Mouse (Mus musculus) stomach, embryonic 15.5 days (tissue): ENCODE measurements at regions not wholly inside any gene's neighbourhood (a gene's known extent, or its start where the extent isn't known, plus 50 kb on each side); places are given as distances from the start of the nearest gene placed in this dataset.
A peak's percentile ranks its signal among the peaks of the same experiment; 100 is the strongest.

Experiments
- ATAC-seq: fragments of 200-750 bp; cut with Nextera tagmentation; 2 replicates; pipeline ENCODE4 v1.8.0; 2017; ENCODE audit warnings: low read depth, moderate number of reproducible peaks, moderate TSS enrichment; ENCODE audit not compliant: insufficient read depth, low FRiP score
- H3K27ac ChIP-seq: fragments of 300-500 bp; sonication (generic); 2 replicates; pipeline ENCODE4 v1.5.1; 2015; ENCODE audit warnings: mild to moderate bottlenecking, inconsistent platforms
- H3K27me3 ChIP-seq: fragments of 300-500 bp; sonication (generic); replicated peaks from 2 replicates; pipeline ENCODE4 v1.6.1; 2015; ENCODE audit warnings: inconsistent platforms
- H3K36me3 ChIP-seq: fragments of 300-500 bp; sonication (generic); 2 replicates; pipeline ENCODE4 v1.6.1; 2015; ENCODE audit warnings: inconsistent platforms
- H3K4me1 ChIP-seq: fragments of 300-500 bp; sonication (generic); 2 replicates; pipeline ENCODE4 v1.6.1; 2015; ENCODE audit warnings: inconsistent platforms
- H3K4me2 ChIP-seq: fragments of 300-500 bp; sonication (generic); 2 replicates; pipeline ENCODE4 v1.6.1; 2015; ENCODE audit warnings: mild to moderate bottlenecking, inconsistent platforms
- H3K4me3 ChIP-seq: fragments of 300-500 bp; sonication (generic); replicated peaks from 2 replicates; pipeline ENCODE4 v1.5.1; 2015; ENCODE audit warnings: inconsistent platforms
- H3K9ac ChIP-seq: fragments of 300-500 bp; sonication (generic); 2 replicates; pipeline ENCODE4 v1.6.1; 2015; ENCODE audit warnings: inconsistent platforms
- H3K9me3 ChIP-seq: fragments of 300-500 bp; sonication (generic); 2 replicates; pipeline ENCODE4 v1.6.1; 2016; ENCODE audit warnings: inconsistent platforms
- WGBS: fragments of 180-500 bp; shearing (Covaris S2); methylation state at CpG from one replicate; pipeline ENCODE4 v1.1.7; 2015; 5-methylcytosine and 5-hydroxymethylcytosine counted together

DNA sequence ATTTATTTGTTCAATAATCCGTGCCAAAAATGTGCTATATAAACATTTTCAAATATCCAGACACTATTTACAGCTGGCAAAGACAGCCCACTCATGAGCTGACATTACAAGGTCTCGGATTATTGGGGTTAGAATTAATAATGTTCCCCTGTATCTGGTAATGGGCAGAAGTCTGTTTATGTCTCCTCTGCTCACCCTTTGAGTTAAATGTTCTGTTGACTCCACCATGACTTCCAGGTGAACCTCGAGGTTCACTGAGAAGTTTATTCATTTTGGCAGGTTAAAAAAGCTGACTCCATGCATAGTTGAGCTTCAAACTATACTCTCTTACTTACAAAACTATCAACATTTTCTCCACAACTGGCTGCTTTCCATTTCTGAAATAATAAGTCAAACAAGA, 732.6 kb upstream of the Alcam start:
- Histone ChIP-seq H3K9me3 (no peaks in the 10 kb centered on the region), H3K4me1 (no peaks in the 10 kb centered on the region), H3K27me3 (no peaks in the 10 kb centered on the region), H3K36me3 (no peaks in the 10 kb centered on the region), H3K4me2 (no peak overlapping the region), H3K9ac (no peak overlapping the region), H3K27ac (no peak overlapping the region), H3K4me3 (no peak overlapping the region)
- ATAC-seq: peak; percentile 35; the same call in 1 of the 2 replicates
- 27% methylated on average over 3 of the region's 3 CpGs for WGBS

DNA sequence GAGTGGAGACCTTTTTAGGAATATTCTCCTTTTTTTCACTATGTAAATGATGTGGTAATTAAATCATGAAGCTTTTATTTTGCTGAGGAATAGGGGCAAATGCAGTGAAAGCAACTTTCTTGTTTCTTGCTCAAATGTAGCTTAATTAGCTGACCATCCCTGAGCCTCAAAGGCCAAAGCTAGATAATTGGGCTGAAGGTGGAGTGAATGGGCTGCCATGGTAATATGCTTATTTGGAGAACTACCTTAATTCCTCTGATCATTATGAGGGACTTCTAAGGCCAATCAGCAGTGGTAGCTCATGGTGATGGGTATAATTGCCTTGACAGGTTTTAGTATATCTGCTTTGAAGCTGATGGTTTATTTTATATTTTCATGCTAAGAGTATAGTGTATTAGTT, 702.5 kb upstream of the Alcam start:
- no peaks in the 10 kb centered on the region for H3K4me1 ChIP-seq
- no peaks in the 10 kb centered on the region for H3K36me3 ChIP-seq
- no peaks in the 10 kb centered on the region for H3K27me3 ChIP-seq
- H3K4me3 ChIP-seq: no peak overlapping the region
- H3K9ac ChIP-seq: no peak overlapping the region
- H3K4me2 ChIP-seq: no peak overlapping the region
- ATAC-seq: no peak
- no peak overlapping the region for H3K27ac ChIP-seq
- H3K9me3 ChIP-seq: no peaks in the 10 kb centered on the region

DNA sequence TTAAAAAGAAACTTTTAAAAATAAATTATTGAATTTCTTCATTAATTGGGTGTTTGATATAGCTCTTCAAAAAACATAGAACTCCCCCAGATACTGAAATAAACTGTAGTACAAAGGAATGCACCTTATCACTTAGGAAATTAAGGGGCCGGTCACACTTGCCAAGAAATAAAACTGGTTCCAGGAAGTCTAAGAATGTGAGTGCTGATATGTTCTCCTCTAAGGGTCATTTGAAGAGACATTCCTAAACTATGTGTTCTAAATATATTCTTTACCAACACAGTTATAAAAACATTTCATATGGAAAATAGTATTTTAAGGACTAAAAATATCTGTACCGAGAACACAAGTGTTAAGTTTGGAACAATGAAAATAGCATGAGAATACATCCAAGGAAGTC, 676.8 kb upstream of the Alcam start:
- no peaks in the 10 kb centered on the region for H3K36me3 ChIP-seq
- no peaks in the 10 kb centered on the region for H3K27me3 ChIP-seq
- H3K4me1 ChIP-seq: no peaks in the 10 kb centered on the region
- H3K4me2 ChIP-seq: no peak overlapping the region
- no peak for ATAC-seq
- no peaks in the 10 kb centered on the region for H3K9me3 ChIP-seq
- no peak overlapping the region for H3K4me3 ChIP-seq
- 73% methylated on average over 2 of the region's 2 CpGs for WGBS
- H3K9ac ChIP-seq: no peak overlapping the region
- no peak overlapping the region for H3K27ac ChIP-seq

DNA sequence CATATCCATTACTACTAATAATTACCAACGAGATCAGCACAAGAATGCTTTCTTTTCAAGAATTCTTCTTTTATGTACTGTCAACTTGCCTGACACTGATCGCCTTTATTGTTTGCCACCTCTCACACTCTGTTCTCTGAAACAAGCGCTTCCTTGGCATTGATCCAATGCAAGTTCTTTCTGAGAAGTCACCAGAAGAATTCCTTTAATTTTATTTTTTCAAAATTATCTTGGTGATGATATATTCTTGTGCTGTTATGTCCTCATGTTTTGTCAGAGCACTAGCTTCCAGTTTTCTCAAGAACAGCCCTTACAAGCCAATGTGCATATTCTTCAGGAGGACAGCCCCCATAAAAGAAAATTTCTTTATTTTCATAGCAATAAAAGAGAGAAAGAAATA, 654.9 kb upstream of the Alcam start:
- WGBS: 70% methylated on average over 3 of the region's 3 CpGs
- Histone ChIP-seq H3K4me2 (no peak overlapping the region), H3K4me3 (no peak overlapping the region), H3K9ac (no peak overlapping the region), H3K9me3 (no peaks in the 10 kb centered on the region), H3K27ac (no peak overlapping the region), H3K4me1 (no peaks in the 10 kb centered on the region), H3K27me3 (no peaks in the 10 kb centered on the region), H3K36me3 (no peaks in the 10 kb centered on the region)
- ATAC-seq: no peak

DNA sequence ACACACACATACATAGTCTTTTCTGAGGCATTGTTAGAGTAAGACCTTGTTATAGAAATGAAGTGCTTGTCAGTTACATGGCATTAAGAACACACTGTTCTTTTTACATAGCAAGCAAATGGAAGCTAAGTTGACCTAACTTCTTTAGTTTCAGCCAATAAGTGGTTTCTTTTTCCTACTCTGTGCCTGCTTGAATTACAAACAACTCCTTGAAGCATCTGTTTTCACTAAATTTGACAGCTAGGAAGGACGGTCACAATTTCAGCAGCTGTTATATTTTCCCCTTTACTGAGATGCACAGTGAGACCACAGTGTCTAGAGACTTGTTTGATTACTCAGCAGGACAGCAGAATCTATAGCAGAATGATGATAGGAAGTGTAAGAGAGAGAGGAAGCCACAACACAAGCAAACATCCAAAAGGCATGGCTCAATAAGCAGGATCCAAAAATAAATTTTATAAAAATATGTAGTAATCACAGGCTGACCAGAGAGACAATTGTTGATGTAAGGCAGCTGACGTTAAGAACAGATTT, 641.6 kb upstream of the Alcam start:
- Histone ChIP-seq H3K27ac (no peak overlapping the region), H3K9ac (no peak overlapping the region), H3K36me3 (no peaks in the 10 kb centered on the region), H3K27me3 (no peaks in the 10 kb centered on the region), H3K9me3 (no peaks in the 10 kb centered on the region), H3K4me1 (no peaks in the 10 kb centered on the region), H3K4me2 (no peak overlapping the region), H3K4me3 (no peak overlapping the region)
- 33% methylated on average over 2 of the region's 2 CpGs for WGBS
- peak; percentile 14; the same call in 1 of the 2 replicates for ATAC-seq

DNA sequence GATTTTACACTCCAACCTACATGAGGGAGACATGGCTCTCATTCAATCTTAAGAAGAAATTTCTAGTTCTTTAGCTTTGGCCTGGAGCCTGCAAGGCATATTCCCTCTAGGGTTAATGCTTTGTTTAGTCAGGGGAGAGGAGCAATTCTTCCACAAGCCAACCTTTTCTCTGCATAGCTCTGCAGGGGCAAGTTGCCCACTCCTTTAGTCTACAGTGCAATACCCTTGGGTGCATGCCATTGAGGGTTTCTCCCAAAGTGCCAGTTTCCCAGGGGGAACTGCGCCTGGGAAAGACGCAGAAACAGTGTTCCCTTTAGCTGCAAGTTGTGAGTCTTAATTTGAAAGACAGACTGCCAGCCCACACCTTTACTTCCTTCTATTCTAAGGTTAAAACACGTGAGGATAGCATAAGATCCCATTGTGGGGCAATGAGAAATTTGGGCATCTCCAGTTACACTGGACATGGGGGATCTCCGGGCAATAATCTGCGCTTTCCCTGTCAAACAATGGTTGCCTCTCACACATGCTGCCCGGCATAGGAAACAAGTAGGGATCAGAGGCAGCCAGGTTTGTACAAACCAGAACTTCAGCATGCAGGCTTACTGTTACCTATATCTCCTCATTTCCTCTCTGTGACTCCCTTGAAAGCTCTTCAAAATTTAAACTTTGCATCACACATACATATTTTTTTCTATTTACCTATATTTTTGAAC, 620.1 kb upstream of the Alcam start:
- Histone ChIP-seq H3K9me3 (no peaks in the 10 kb centered on the region), H3K9ac (no peak overlapping the region), H3K27ac (no peak overlapping the region), H3K27me3 (no peaks in the 10 kb centered on the region), H3K4me3 (no peak overlapping the region), H3K36me3 (no peaks in the 10 kb centered on the region), H3K4me2 (no peak overlapping the region), H3K4me1 (no peaks in the 10 kb centered on the region)
- WGBS: 69% methylated on average over 6 of the region's 6 CpGs
- no peak for ATAC-seq

DNA sequence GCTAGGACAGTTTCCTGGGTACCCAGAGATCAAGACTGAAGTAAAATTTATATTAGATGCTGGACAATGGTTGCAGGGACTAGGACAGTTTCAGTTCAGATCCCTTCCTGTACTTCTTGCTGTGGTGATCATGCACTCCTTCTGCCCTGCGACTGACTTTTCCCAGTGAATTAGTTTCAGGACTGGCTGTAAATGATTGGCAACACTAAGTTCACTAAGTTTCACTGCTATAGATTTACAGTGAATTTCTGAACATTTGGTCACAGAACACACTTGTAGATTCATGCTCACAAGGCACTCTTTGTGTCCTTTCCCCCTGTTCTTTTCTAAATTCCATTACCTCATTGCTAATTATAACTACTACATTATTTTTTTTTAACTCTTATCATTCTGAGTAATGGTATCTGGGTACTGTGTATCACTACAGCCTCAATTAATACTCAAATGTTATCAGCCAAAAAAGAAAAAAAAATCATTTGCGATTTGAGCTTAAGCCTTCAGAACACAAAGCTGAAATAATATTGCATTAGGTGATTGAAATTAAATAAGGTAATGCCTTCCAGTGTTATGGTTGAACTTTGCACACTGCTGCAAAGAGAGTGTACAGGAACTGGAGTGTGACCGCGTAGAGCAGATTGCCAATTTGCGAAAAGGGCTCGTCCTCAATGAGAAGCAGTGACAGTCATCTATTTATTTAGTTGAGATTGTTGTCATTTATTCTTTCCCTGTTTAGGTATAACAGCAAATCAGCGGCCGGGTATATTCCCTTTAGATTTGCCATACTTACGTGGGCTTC, 618.2 kb upstream of the Alcam start:
- Histone ChIP-seq H3K4me2 (no peak overlapping the region), H3K27me3 (no peaks in the 10 kb centered on the region), H3K36me3 (no peaks in the 10 kb centered on the region), H3K9me3 (no peaks in the 10 kb centered on the region), H3K4me1 (no peaks in the 10 kb centered on the region), H3K9ac (no peak overlapping the region), H3K4me3 (no peak overlapping the region), H3K27ac (no peak overlapping the region)
- 88% methylated on average over 9 of the region's 9 CpGs for WGBS
- no peak for ATAC-seq

DNA sequence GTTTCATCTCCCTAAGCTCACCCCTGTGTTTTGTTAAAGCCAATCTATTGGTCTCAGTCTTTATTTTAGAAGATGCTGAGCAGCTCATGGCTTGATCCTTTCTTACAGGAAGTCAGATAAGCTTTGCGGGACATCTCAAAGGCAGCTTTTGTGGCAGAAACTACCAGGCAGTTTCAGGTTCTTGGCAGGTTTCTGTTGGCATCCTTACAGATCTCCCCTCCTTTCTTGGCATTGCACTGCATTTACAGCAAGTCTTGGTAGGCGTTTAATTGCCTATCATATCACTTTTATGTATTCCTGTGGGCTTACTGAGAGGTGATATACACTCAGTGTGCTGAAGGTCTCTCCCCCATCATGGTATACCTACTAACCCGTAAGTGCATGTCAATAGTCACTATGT, 610.3 kb upstream of the Alcam start:
- H3K27me3 ChIP-seq: no peaks in the 10 kb centered on the region
- WGBS: 77% methylated on average over 3 of the region's 3 CpGs
- H3K9ac ChIP-seq: no peak overlapping the region
- no peaks in the 10 kb centered on the region for H3K36me3 ChIP-seq
- H3K9me3 ChIP-seq: no peaks in the 10 kb centered on the region
- no peak for ATAC-seq
- H3K27ac ChIP-seq: no peak overlapping the region
- no peak overlapping the region for H3K4me2 ChIP-seq
- H3K4me3 ChIP-seq: no peak overlapping the region
- no peaks in the 10 kb centered on the region for H3K4me1 ChIP-seq

DNA sequence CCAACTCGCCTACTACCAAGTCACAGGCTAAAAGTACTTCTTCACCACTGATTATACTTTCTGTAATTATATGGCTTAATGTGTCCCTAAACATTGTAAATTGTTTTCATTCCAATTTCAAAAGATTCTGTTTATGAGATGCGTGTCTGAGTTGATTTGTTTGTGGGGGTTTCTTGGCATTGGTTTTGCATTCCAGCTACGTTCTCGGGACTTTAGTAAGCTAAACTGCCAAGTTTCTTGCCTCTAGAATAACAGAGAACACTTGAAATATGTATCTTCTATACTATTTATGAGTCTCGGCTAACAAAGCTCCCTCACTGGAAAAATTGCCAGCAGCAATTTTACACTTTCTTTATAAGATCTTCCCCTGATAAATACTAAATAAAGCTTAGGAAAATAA, 609.2 kb upstream of the Alcam start:
- no peak overlapping the region for H3K9ac ChIP-seq
- H3K27me3 ChIP-seq: no peaks in the 10 kb centered on the region
- no peaks in the 10 kb centered on the region for H3K36me3 ChIP-seq
- 0 out of 2 replicates have a peak overlapping the region, but pooled peaks have one; percentile 10 for H3K27ac ChIP-seq
- no peak overlapping the region for H3K4me2 ChIP-seq
- no peaks in the 10 kb centered on the region for H3K4me1 ChIP-seq
- WGBS: 52% methylated on average over 5 of the region's 5 CpGs
- ATAC-seq: no peak
- no peaks in the 10 kb centered on the region for H3K9me3 ChIP-seq
- no peak overlapping the region for H3K4me3 ChIP-seq

DNA sequence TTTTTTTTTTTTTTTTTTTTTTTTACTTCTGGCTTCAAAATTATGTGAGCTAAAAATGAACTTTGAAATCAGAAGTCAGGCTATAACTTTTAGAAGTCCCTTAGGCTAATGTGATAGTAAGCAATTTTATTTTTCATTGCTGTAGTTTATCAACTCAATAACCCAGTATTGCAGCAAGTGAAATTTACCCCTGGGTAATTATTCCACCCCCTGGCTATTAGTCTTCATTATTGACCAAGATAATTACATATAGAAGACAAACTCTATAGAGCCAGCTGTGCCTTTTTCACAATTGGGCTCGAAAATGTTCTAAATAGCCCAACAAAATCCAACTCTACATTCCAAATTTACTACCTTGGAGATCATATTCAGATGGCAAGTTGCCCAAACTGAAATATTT, 572.2 kb upstream of the Alcam start:
- Histone ChIP-seq H3K4me1 (no peaks in the 10 kb centered on the region), H3K27ac (no peak overlapping the region), H3K27me3 (no peaks in the 10 kb centered on the region), H3K36me3 (no peaks in the 10 kb centered on the region), H3K4me3 (no peak overlapping the region), H3K9ac (no peak overlapping the region), H3K9me3 (no peaks in the 10 kb centered on the region), H3K4me2 (no peak overlapping the region)
- 83% methylated on average over 1 of the region's 1 CpGs for WGBS
- no peak for ATAC-seq

DNA sequence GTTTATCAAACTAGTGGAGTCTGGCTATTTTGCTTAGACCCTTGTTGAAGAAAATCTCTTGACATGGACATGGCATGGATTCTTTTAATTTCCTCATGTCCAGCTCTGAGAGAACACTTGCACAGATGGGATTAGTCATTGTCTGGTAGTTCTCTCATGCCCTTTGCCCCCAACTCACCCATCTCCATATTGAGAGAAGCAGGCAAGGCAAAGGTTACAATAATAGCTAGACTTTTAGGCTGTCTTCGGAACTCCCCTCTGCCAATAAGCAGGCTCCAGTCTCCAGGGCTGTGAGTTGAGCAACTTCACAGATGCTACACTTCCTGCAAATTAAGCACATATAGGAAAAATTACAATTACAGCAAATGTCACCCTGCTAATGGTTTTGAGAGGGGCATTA, 558.0 kb upstream of the Alcam start:
- H3K27me3 ChIP-seq: no peaks in the 10 kb centered on the region
- WGBS: 65% methylated on average over 1 of the region's 1 CpGs
- no peak overlapping the region for H3K4me3 ChIP-seq
- no peak for ATAC-seq
- H3K36me3 ChIP-seq: no peaks in the 10 kb centered on the region
- H3K4me2 ChIP-seq: no peak overlapping the region
- H3K4me1 ChIP-seq: no peaks in the 10 kb centered on the region
- no peaks in the 10 kb centered on the region for H3K9me3 ChIP-seq
- H3K9ac ChIP-seq: no peak overlapping the region
- H3K27ac ChIP-seq: no peak overlapping the region

DNA sequence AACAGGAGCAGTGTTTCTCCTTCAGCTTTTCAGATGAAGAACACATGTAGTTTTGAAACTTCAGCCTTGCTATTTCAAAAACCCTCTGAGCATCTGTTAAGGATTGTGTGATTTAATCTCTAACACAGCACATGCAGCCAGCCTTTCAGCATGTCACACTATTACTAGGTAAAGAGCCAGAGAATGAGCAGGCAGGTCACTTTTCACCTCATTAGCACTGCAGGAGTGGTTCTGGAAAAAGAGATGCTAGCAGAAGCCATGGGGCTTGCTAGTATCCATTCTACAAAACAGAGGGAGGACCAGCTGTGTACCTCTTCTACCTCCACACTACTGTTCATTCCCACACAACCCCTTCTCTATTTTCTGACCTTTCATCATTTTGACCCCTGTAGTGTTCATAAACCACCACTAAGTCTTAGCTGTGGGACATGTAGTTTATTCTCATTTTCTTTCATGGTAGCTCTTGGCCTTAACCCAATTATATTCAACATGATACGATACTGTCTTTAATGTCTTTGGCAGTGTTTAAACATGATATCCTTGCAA, 535.1 kb upstream of the Alcam start:
- Histone ChIP-seq H3K4me3 (no peak overlapping the region), H3K27me3 (no peaks in the 10 kb centered on the region), H3K27ac (no peak overlapping the region), H3K9me3 (no peaks in the 10 kb centered on the region), H3K4me1 (no peaks in the 10 kb centered on the region), H3K4me2 (no peak overlapping the region), H3K36me3 (no peaks in the 10 kb centered on the region), H3K9ac (no peak overlapping the region)
- no peak for ATAC-seq
- 76% methylated on average over 1 of the region's 1 CpGs for WGBS
